Mouse (Mus musculus) forebrain, embryonic 15.5 days (tissue): Measurements from ENCODE around the gene Car14. TPM values are rescaled to one million over a fixed set of nuclear protein-coding genes. Genes with fewer than 3 reads are reported as not detected.
A peak's percentile ranks its signal among the peaks of the same experiment; 100 is the strongest.
"Not testable (repeated sequence)": the region's sequence is repeated elsewhere in the genome, so short reads cannot be mapped to it uniquely, and the experiment has no call there.

Experiments used
- ATAC-seq: fragments of 200-750 bp; cut with Nextera tagmentation; replicated peaks from 2 replicates; pipeline ENCODE4 v1.8.0; 2017; ENCODE audit warnings: mild to moderate bottlenecking, moderate TSS enrichment, moderate library complexity
- H3K27ac ChIP-seq: fragments of 300-500 bp; sonication (generic); replicated peaks from 2 replicates; pipeline ENCODE4 v1.5.1; 2015; ENCODE audit warnings: mild to moderate bottlenecking, inconsistent platforms
- H3K27me3 ChIP-seq: fragments of 300-500 bp; sonication (generic); 2 replicates; pipeline ENCODE4 v1.6.1; 2015; ENCODE audit warnings: inconsistent platforms
- H3K36me3 ChIP-seq: fragments of 300-500 bp; sonication (generic); 2 replicates; pipeline ENCODE4 v1.6.1; 2015; ENCODE audit warnings: mild to moderate bottlenecking, inconsistent platforms
- H3K4me1 ChIP-seq: fragments of 300-500 bp; sonication (generic); 2 replicates; pipeline ENCODE4 v1.6.1; 2015; ENCODE audit warnings: inconsistent platforms
- H3K4me2 ChIP-seq: fragments of 300-500 bp; sonication (generic); replicated peaks from 2 replicates; pipeline ENCODE4 v1.6.1; 2015; ENCODE audit warnings: mild to moderate bottlenecking, inconsistent platforms
- H3K4me3 ChIP-seq: fragments of 300-500 bp; sonication (generic); 2 replicates; pipeline ENCODE4 v1.5.1; 2015; ENCODE audit warnings: mild to moderate bottlenecking, inconsistent platforms
- H3K9ac ChIP-seq: fragments of 300-500 bp; sonication (generic); replicated peaks from 2 replicates; pipeline ENCODE4 v1.6.1; 2015; ENCODE audit warnings: mild to moderate bottlenecking, inconsistent platforms
- H3K9me3 ChIP-seq: fragments of 300-500 bp; sonication (generic); 2 replicates; pipeline ENCODE4 v1.6.1; 2016; ENCODE audit warnings: inconsistent platforms
- WGBS: fragments of 180-500 bp; shearing (Covaris S2); methylation state at CpG from one replicate; pipeline ENCODE4 v1.1.7; 2015; ENCODE audit warnings: mixed read lengths; 5-methylcytosine and 5-hydroxymethylcytosine counted together
- polyA plus RNA-seq: library from polyadenylated mRNA; unstranded; fragments of >200 nt; fragmentation: Nextera tagmentation; extraction: Ambion mirVana; gene quantifications from 2 replicates; pipeline ENCODE4 v1.2.1, GENCODE M21; 2015

The Car14 gene
- polyA plus RNA-seq, 1 experiment from 2014 or later, result 14.0 TPM

- no peak for ATAC-seq
- Histone ChIP-seq H3K27ac (no peak overlapping the region), H3K4me3 (no peak overlapping the region), H3K36me3 (peaks cover 6% of the 10 kb centered on the region; the same call in 1 of the 2 replicates), H3K4me1 (peaks cover 20% of the 10 kb centered on the region), H3K9me3 (no peaks in the 10 kb centered on the region), H3K9ac (no peak overlapping the region), H3K27me3 (no peaks in the 10 kb centered on the region; the same call in 1 of the 2 replicates), H3K4me2 (no peak overlapping the region)
- WGBS, result 76% methylated on average over 13 of the region's 13 CpGs
Measured at GRCm38 (mm10) chr3:95899800-95900524, 4.5 kb downstream of the Car14 start.

DNA sequence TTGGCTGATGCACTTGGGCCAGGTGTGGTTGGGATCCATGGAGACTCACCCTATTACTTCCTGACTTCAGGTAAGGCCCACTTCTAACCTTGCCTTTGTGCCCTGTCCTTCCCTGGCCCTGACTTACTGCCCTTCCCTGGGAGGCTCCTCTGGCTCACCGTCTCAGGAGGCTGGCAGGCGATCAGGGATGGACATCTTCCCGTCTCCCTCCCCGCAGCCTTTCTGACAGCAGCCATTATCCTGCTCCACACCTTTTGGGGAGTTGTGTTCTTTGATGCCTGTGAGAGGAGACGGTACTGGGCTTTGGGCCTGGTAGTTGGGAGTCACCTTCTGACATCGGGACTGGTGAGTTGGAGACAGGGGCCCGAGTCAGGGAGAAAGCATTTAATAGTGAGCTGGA, 9.0 kb downstream of the Car14 start:
- ATAC-seq, H3K9ac ChIP-seq, H3K4me3 ChIP-seq, H3K36me3 ChIP-seq, H3K27ac ChIP-seq, H3K4me2 ChIP-seq, H3K27me3 ChIP-seq, H3K9me3 ChIP-seq: not testable (repeated sequence)
- WGBS, result 86% methylated on average over 7 of the region's 7 CpGs
- peaks cover 18% of the 10 kb centered on the region for H3K4me1 ChIP-seq

- H3K4me1 ChIP-seq, result peaks cover 18% of the 10 kb centered on the region
- peaks cover 6% of the 10 kb centered on the region; the same call in 1 of the 2 replicates for H3K36me3 ChIP-seq
- no peaks in the 10 kb centered on the region for H3K27me3 ChIP-seq
Measured at GRCm38 (mm10) chr3:95894317-95895160, 10.0 kb downstream of the Car14 start.

GRCm38 (mm10) chr3:95893606-95894316, 10.7 kb downstream of the Car14 start, which contains the start of gene Aph1a:
Gene Aph1a, plus strand, starts transcription at chr3:95893969.
- not testable (repeated sequence) for H3K27me3 ChIP-seq, H3K36me3 ChIP-seq, H3K9me3 ChIP-seq
- peak within 1 kb of the TSS; percentile 54 for H3K4me3 ChIP-seq
- peaks cover 18% of the 10 kb centered on the region for H3K4me1 ChIP-seq
- peak within 1 kb of the TSS; percentile 80 for H3K27ac ChIP-seq
- peak; percentile 99 for ATAC-seq
- WGBS, result under 1% methylated on average over 27 of the region's 43 CpGs
- peak within 1 kb of the TSS; percentile 61 for H3K4me2 ChIP-seq
- peak within 1 kb of the TSS; percentile 54 for H3K9ac ChIP-seq

More at GRCm38 (mm10) chr3:95894317-95895160, 10.0 kb downstream of the Car14 start:
- H3K9me3 ChIP-seq, result no peaks in the 10 kb centered on the region
- peak overlapping the region; percentile 61 for H3K4me2 ChIP-seq
- H3K9ac ChIP-seq, result peak overlapping the region; percentile 54
- peak overlapping the region; percentile 57 for H3K27ac ChIP-seq
- ATAC-seq, result no peak
- WGBS, result 12% methylated on average over 16 of the region's 16 CpGs
- peak overlapping the region; percentile 54 for H3K4me3 ChIP-seq

GRCm38 (mm10) chr3:95893126-95893525, 11.4 kb downstream of the Car14 start:
- Histone ChIP-seq H3K4me2 (peak overlapping the region; percentile 61), H3K9ac (peak overlapping the region; percentile 52), H3K27me3 (no peaks in the 10 kb centered on the region), H3K27ac (peak overlapping the region; percentile 80), H3K36me3 (peaks cover 6% of the 10 kb centered on the region; the same call in 1 of the 2 replicates), H3K4me3 (peak overlapping the region; percentile 54), H3K4me1 (peaks cover 18% of the 10 kb centered on the region), H3K9me3 (no peaks in the 10 kb centered on the region)
- 24% methylated on average over 7 of the region's 7 CpGs for WGBS
- ATAC-seq, result peak; percentile 2; the same call in 1 of the 2 replicates

DNA sequence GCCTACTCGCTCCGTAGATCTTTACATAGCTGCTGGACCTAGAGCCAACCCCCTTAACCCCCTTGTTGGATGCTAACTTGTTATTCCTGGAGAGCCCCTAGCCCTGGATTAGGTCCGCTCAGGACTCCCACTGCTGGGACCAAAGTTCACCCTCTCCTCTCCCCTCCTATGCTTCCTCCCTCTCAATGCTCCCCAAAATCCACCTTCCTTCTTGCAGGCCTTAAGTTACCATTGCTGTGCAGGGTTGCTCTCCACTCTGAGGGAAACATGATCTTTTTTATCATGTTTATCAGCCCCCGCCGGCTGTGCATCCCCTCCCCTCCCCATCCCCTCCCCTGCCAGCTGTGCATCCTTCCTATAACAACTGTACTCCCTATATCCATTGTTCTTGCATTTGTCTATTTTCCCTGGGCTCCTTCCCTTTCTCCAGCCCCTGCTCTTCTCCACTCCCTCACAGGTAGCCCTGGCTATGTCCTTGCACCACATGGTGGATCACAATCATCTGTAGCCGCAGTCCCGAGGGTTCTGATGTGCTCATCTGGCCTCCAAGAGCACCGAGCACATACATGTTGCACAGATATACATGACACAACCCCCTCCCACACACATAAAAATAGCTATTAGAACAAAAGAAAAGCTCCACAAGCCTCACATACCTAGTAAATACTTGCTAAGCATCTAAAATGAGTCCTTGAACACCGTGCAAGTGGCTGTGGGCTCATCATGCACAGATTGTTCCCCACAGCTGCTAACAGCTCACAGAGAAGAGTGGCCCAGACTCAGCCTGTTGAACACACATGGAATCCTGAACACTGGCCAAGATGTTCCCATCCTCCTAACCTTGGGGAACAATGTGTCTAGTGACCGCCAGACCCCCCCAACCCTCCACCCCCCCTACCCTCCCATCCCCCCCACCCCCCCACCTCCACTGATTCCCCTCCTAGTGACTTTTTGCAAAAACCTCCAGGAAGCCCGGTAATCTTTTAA, 12.1 kb downstream of the Car14 start:
- no peak overlapping the region for H3K4me2 ChIP-seq
- no peaks in the 10 kb centered on the region for H3K9me3 ChIP-seq
- ATAC-seq, result no peak
- 0 out of 2 replicates have a peak overlapping the region, but pooled peaks have one; percentile 3 for H3K9ac ChIP-seq
- H3K27ac ChIP-seq, result peak overlapping the region; percentile 36; the same call in 1 of the 2 replicates
- H3K4me3 ChIP-seq, result no peak overlapping the region
- WGBS, result 44% methylated on average over 11 of the region's 11 CpGs
- peaks cover under 1% of the 10 kb centered on the region; the same call in 1 of the 2 replicates for H3K36me3 ChIP-seq
- H3K4me1 ChIP-seq, result peaks cover 18% of the 10 kb centered on the region
- H3K27me3 ChIP-seq, result no peaks in the 10 kb centered on the region

DNA sequence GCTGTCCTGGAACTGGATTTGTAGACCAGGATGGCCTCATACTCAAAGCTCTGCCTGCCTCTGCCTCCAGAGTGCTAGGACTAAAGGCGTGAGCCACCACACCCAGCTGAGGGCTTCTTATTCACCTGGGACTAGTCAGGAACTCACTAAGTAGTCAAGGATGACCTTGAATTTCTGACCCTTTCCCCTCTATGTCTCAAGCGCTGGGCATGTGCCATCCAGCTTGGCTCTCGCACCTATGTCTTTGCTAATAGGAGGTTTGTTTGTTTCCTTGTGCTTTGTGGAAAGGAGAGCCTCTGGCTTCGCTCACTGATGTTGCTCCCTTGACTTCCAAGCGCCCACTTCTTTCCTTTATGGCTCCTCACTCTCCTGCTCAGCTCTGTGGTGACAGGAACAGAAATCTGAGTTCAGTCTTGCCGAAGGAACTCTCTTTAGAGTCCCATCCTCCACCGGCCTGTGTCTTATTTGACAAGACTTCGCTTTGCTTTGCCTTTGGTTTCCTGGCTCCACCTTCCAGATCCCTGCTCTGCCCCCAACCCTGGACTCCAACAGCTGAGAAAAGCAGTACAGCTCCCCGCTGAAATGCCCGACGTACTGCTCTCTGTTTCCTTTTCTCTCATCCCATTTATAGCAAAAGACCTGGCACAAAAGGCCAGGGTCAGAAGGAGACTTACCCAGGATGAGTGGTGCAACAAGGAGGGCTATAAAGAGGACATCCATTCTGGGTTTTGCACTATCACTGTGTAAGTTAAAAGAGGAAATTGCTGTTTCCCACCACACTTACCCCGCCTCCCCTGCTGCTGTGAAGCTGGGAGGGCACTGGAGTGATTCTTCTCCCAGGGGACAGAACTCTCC, 13.1 kb downstream of the Car14 start, which contains the start of gene BC028528:
Gene BC028528 (minus strand): TSS at position 795 of the 855 bp plus-strand sequence.
- H3K36me3 ChIP-seq, result no peaks in the 10 kb centered on the region
- H3K27ac ChIP-seq, result peak within 1 kb of the TSS; percentile 43; the same call in 1 of the 2 replicates
- no peak for ATAC-seq
- no peaks in the 10 kb centered on the region for H3K9me3 ChIP-seq
- no peak within 1 kb of the TSS for H3K4me2 ChIP-seq
- H3K4me1 ChIP-seq, result peaks cover 18% of the 10 kb centered on the region
- WGBS, result 33% methylated on average over 12 of the region's 12 CpGs
- H3K27me3 ChIP-seq, result no peaks in the 10 kb centered on the region
- H3K4me3 ChIP-seq, result 0 out of 2 replicates have a peak within 1 kb of the TSS, but pooled peaks have one; percentile 3
- H3K9ac ChIP-seq, result 0 out of 2 replicates have a peak within 1 kb of the TSS, but pooled peaks have one; percentile 5

DNA sequence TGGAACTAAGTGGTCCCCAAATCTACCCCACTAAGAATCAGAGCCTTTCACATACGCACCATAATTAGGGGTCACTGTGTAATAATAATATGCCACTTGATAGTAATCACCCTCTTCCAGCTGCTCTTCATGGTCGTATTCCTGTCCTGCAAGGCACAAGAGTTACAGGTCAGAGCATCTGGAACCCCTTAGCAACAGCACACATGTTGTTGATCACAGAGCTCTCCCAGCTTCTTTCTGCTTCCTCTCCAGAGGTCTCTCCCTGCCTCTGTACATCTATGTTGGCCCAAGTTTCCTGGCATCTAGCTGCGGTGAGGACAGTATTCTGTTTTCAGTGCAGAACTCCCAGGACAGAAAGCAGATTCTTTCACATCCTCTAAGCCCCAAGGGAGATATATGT, 14.8 kb downstream of the Car14 start:
- Histone ChIP-seq H3K4me3 (no peak overlapping the region), H3K9me3 (no peaks in the 10 kb centered on the region), H3K4me1 (peaks cover 8% of the 10 kb centered on the region), H3K4me2 (no peak overlapping the region), H3K9ac (no peak overlapping the region), H3K27me3 (no peaks in the 10 kb centered on the region), H3K27ac (no peak overlapping the region), H3K36me3 (no peaks in the 10 kb centered on the region)
- WGBS, result 83% methylated on average over 3 of the region's 3 CpGs
- no peak for ATAC-seq

DNA sequence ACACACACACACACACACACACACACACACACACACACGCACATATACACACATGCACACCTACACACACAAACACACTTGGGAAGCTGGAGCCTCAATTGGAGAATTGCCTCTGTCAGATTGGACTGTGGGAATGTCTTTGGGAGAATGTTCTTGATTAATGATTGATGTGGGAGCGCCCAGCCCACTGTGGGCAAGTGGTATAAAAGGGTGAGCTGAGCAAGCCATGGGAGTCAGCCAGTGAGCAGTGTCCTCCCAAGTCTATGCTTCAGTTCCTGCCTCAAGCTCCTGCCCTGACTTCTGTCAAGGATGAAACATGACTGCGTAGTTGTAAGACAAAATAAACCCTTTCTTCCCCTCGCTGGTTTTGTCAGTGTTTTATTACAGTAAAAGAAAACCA, 16.9 kb downstream of the Car14 start:
- Histone ChIP-seq H3K4me1 (peaks cover 5% of the 10 kb centered on the region), H3K9me3 (no peaks in the 10 kb centered on the region), H3K9ac (no peak overlapping the region), H3K27ac (no peak overlapping the region), H3K4me2 (no peak overlapping the region), H3K27me3 (no peaks in the 10 kb centered on the region), H3K4me3 (no peak overlapping the region), H3K36me3 (no peaks in the 10 kb centered on the region)
- WGBS, result 81% methylated on average over 4 of the region's 4 CpGs
- no peak for ATAC-seq

DNA sequence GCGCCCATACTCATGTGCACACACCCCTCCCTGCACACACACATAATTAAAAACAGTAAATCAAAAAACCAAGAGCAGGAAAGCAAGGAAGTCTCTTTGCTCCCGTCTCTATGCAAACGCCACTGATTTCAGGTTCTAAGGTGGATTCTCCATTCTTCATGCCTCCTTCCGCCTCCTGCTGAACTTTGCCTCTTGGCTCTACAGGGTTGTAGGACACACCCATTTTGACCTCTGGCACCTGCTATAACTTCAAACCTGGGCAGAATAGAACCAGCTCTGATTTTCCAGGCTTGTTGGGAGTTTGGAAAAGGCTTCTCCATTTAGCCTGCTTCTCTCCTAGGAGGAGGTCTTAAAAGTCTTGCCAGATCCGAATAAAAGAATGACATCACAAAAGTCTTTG, 20.1 kb downstream of the Car14 start:
- Histone ChIP-seq H3K36me3 (no peaks in the 10 kb centered on the region), H3K4me1 (peaks cover 15% of the 10 kb centered on the region), H3K9me3 (no peaks in the 10 kb centered on the region), H3K4me2 (no peak overlapping the region), H3K27ac (no peak overlapping the region), H3K27me3 (no peaks in the 10 kb centered on the region), H3K9ac (no peak overlapping the region), H3K4me3 (no peak overlapping the region)
- ATAC-seq, result no peak
- WGBS, result 89% methylated on average over 5 of the region's 5 CpGs
